Mouse (Mus musculus): ENCODE results near the gene Cd19. TPM values are rescaled to one million over a fixed set of nuclear protein-coding genes. Genes with fewer than 3 reads are reported as not detected.

Gene Cd19
- polyA plus RNA-seq, 1 experiment from 2014 or later = not detected

GRCm38 (mm10) chr7:126430167-126430566 is 15.5 kb upstream of the Cd19 start:
- no peak for ATAC-seq (ENCODE audit: insufficient number of reproducible peaks, insufficient read depth, low FRiP score, low TSS enrichment, low read depth)
- H3K4me1 ChIP-seq = peaks cover 17% of the 10 kb centered on the region
- H3K4me3 ChIP-seq = no peak overlapping the region; the same call in 1 of the 2 replicates
- peak overlapping the region; percentile 91; the same call in 1 of the 2 replicates for H3K9ac ChIP-seq
- H3K4me2 ChIP-seq = peak overlapping the region; percentile 80; the same call in 1 of the 2 replicates
- peaks cover 23% of the 10 kb centered on the region for H3K36me3 ChIP-seq
- no peaks in the 10 kb centered on the region for H3K27me3 ChIP-seq
- H3K9me3 ChIP-seq = no peaks in the 10 kb centered on the region
- H3K27ac ChIP-seq = no peak overlapping the region

GRCm38 (mm10) chr7:126429503-126429898 is 14.8 kb upstream of the Cd19 start:
- peaks cover 17% of the 10 kb centered on the region for H3K4me1 ChIP-seq
- H3K4me3 ChIP-seq = peak overlapping the region; percentile 62
- H3K27ac ChIP-seq = peak overlapping the region; percentile 96; the same call in 1 of the 2 replicates
- H3K4me2 ChIP-seq = peak overlapping the region; percentile 80
- no peak for ATAC-seq (ENCODE audit: insufficient number of reproducible peaks, insufficient read depth, low FRiP score, low TSS enrichment, low read depth)
- H3K9ac ChIP-seq = peak overlapping the region; percentile 91
- no peaks in the 10 kb centered on the region for H3K27me3 ChIP-seq
- 25% methylated on average over 15 of the region's 15 CpGs for WGBS
- H3K36me3 ChIP-seq = peaks cover 23% of the 10 kb centered on the region
- H3K9me3 ChIP-seq = no peaks in the 10 kb centered on the region

- peak; percentile 87 for ATAC-seq (ENCODE audit: insufficient number of reproducible peaks, insufficient read depth, low FRiP score, low TSS enrichment, low read depth)
- H3K4me3 ChIP-seq = peak within 1 kb of the TSS; percentile 62
- H3K36me3 ChIP-seq = peaks cover 18% of the 10 kb centered on the region; the same call in 1 of the 2 replicates
- peak within 1 kb of the TSS; percentile 80 for H3K4me2 ChIP-seq
- peaks cover 17% of the 10 kb centered on the region for H3K4me1 ChIP-seq
- H3K9ac ChIP-seq = peak within 1 kb of the TSS; percentile 91
- H3K27ac ChIP-seq = peak within 1 kb of the TSS; percentile 96
- H3K9me3 ChIP-seq = no peaks in the 10 kb centered on the region
- under 1% methylated on average over 82 of the region's 82 CpGs for WGBS
- no peaks in the 10 kb centered on the region for H3K27me3 ChIP-seq
Measured at GRCm38 (mm10) chr7:126428631-126429502, 14.2 kb upstream of the Cd19 start, which contains the start of gene Rabep2. Rabep2 (plus strand) TSS chr7:126428759.

GRCm38 (mm10) chr7:126428154-126428553 is 13.5 kb upstream of the Cd19 start:
- Histone ChIP-seq H3K4me3 (peak overlapping the region; percentile 62), H3K27ac (peak overlapping the region; percentile 96), H3K4me1 (peaks cover 17% of the 10 kb centered on the region), H3K27me3 (no peaks in the 10 kb centered on the region), H3K36me3 (peaks cover 16% of the 10 kb centered on the region; the same call in 1 of the 2 replicates), H3K9me3 (no peaks in the 10 kb centered on the region), H3K9ac (peak overlapping the region; percentile 91), H3K4me2 (peak overlapping the region; percentile 80)
- ATAC-seq (ENCODE audit: insufficient number of reproducible peaks, insufficient read depth, low FRiP score, low TSS enrichment, low read depth) = no peak
- 22% methylated on average over 4 of the region's 4 CpGs for WGBS

DNA sequence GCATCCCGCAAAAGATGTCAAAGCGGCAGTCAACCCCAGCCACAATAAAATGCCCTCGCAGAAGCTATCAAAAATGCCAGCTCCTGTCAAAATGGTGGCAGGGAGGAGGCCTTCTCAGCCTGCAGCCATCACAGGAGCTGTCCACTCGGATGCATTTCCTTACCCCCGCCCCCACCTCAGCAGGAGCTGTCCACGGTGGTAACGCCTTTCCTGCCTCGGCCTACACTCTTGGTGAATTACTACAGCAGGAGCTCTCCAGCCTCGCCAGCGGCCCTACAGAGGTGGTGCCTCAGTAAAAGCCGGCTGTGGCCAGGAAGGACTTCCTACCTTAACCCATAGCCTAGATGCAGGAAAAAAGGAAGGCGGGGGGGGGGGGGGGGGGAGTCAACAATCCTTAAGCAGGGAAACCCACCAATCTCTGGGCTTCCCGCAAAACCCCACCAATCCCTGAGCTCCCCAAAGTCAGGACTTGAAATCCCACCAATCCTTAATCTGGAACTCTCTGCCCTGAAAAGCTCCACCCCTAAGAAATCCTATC is 12.7 kb upstream of the Cd19 start:
- peaks cover 17% of the 10 kb centered on the region for H3K4me1 ChIP-seq
- H3K9ac ChIP-seq = no peak overlapping the region
- H3K9me3 ChIP-seq = no peaks in the 10 kb centered on the region
- H3K36me3 ChIP-seq = peaks cover 13% of the 10 kb centered on the region; the same call in 1 of the 2 replicates
- no peak overlapping the region for H3K4me3 ChIP-seq
- peak overlapping the region; percentile 80; the same call in 1 of the 2 replicates for H3K4me2 ChIP-seq
- no peak overlapping the region for H3K27ac ChIP-seq
- H3K27me3 ChIP-seq = no peaks in the 10 kb centered on the region
- WGBS = 59% methylated on average over 12 of the region's 13 CpGs
- no peak for ATAC-seq (ENCODE audit: insufficient number of reproducible peaks, insufficient read depth, low FRiP score, low TSS enrichment, low read depth)

DNA sequence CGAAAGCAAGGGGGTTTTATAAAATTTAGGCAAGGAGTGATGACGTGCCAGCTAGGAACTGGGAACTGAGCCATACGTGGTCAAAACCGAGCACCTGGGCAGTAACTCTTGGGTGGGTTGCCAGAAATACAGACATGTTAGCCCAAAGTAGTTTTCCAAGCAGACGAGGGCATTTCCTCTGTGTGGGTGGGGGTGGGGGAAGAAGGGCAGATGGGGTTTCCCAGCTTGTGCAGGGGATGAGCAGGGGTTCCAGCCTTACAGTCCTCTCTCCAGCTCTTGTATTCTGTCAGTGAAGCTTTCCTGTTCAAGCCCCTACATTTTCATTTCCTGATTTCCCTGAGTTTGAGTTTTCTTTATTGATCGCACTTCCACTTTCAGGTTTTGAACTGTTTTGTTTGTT is 9.5 kb upstream of the Cd19 start:
- Histone ChIP-seq H3K36me3 (no peaks in the 10 kb centered on the region), H3K4me1 (peaks cover 7% of the 10 kb centered on the region), H3K27me3 (no peaks in the 10 kb centered on the region), H3K9me3 (no peaks in the 10 kb centered on the region), H3K4me3 (no peak overlapping the region), H3K4me2 (no peak overlapping the region), H3K27ac (no peak overlapping the region), H3K9ac (no peak overlapping the region)
- WGBS = 81% methylated on average over 6 of the region's 6 CpGs
- no peak for ATAC-seq (ENCODE audit: insufficient number of reproducible peaks, insufficient read depth, low FRiP score, low TSS enrichment, low read depth)

- H3K36me3 ChIP-seq = no peaks in the 10 kb centered on the region
- H3K4me3 ChIP-seq = no peak overlapping the region
- 0 out of 2 replicates have a peak, but pooled peaks cover 6% of the 10 kb centered on the region for H3K4me1 ChIP-seq
- H3K9ac ChIP-seq = no peak overlapping the region
- WGBS = 85% methylated on average over 5 of the region's 5 CpGs
- no peak for ATAC-seq (ENCODE audit: insufficient number of reproducible peaks, insufficient read depth, low FRiP score, low TSS enrichment, low read depth)
- H3K27me3 ChIP-seq = no peaks in the 10 kb centered on the region
- no peak overlapping the region for H3K27ac ChIP-seq
- no peak overlapping the region for H3K4me2 ChIP-seq
- no peaks in the 10 kb centered on the region for H3K9me3 ChIP-seq
Measured at GRCm38 (mm10) chr7:126421756-126422155, 7.1 kb upstream of the Cd19 start.

- no peak overlapping the region for H3K9ac ChIP-seq
- H3K27ac ChIP-seq = no peak overlapping the region
- WGBS = 44% methylated on average over 3 of the region's 3 CpGs
- no peak overlapping the region for H3K4me3 ChIP-seq
- H3K27me3 ChIP-seq = no peaks in the 10 kb centered on the region
- H3K4me1 ChIP-seq = 0 out of 2 replicates have a peak, but pooled peaks cover 11% of the 10 kb centered on the region
- H3K36me3 ChIP-seq = no peaks in the 10 kb centered on the region
- H3K4me2 ChIP-seq = no peak overlapping the region
- H3K9me3 ChIP-seq = no peaks in the 10 kb centered on the region
- ATAC-seq (ENCODE audit: insufficient number of reproducible peaks, insufficient read depth, low FRiP score, low TSS enrichment, low read depth) = no peak
Measured at GRCm38 (mm10) chr7:126418496-126418895, 3.8 kb upstream of the Cd19 start.

DNA sequence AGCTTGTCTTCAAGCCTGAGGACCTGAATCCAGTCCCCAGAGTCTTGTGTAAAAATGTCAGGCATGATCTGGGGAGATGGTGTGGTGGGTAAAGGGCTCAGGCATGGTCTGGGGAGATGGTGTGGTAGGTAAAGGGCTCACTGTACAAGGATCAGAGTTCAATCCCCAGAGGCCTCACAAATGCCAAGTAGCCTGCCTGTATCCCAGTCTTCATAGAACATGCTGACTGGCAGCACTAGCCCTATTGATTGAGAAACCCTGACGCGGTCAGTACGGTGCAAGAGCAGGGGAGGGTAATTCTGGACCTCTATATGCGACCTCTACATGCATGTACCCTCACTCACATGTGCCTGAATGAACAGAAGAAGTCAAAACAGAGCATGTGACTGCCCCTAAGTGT is 2.9 kb upstream of the Cd19 start:
- H3K27me3 ChIP-seq = no peaks in the 10 kb centered on the region
- H3K4me2 ChIP-seq = no peak overlapping the region
- no peak for ATAC-seq (ENCODE audit: insufficient number of reproducible peaks, insufficient read depth, low FRiP score, low TSS enrichment, low read depth)
- 83% methylated on average over 4 of the region's 4 CpGs for WGBS
- H3K36me3 ChIP-seq = no peaks in the 10 kb centered on the region
- H3K4me1 ChIP-seq = 0 out of 2 replicates have a peak, but pooled peaks cover 11% of the 10 kb centered on the region
- no peak overlapping the region for H3K9ac ChIP-seq
- no peaks in the 10 kb centered on the region for H3K9me3 ChIP-seq
- no peak overlapping the region for H3K4me3 ChIP-seq
- H3K27ac ChIP-seq = peak overlapping the region; percentile 44; the same call in 1 of the 2 replicates

- no peak for ATAC-seq (ENCODE audit: insufficient number of reproducible peaks, insufficient read depth, low FRiP score, low TSS enrichment, low read depth)
- H3K9me3 ChIP-seq = no peaks in the 10 kb centered on the region
- WGBS = 30% methylated on average over 8 of the region's 8 CpGs
- peak overlapping the region; percentile 44; the same call in 1 of the 2 replicates for H3K27ac ChIP-seq
- 0 out of 2 replicates have a peak overlapping the region, but pooled peaks have one; percentile 49 for H3K9ac ChIP-seq
- H3K4me3 ChIP-seq = no peak overlapping the region
- no peak overlapping the region for H3K4me2 ChIP-seq
- no peaks in the 10 kb centered on the region for H3K27me3 ChIP-seq
- H3K36me3 ChIP-seq = no peaks in the 10 kb centered on the region
- 0 out of 2 replicates have a peak, but pooled peaks cover 11% of the 10 kb centered on the region for H3K4me1 ChIP-seq
Measured at GRCm38 (mm10) chr7:126417045-126417444, 2.4 kb upstream of the Cd19 start.

DNA sequence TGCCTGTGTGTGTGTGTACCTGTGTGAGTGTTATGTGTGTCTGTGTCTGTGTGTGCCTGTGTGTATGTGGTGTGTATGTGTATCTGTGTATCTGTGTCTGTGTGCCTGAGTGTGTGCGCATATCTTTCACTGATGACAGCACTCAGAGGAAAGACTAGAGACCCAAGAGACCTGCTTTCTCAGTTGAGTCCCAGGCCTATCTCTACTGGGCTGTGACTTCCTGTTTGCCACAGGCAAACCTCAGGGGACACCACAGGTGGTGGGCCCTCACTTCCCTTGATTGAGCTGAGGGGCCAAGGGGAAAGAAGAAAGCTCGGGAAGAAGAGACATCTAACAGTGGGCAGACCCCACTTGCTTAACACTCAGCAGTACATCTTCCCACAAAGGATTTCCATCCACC is 1.9 kb upstream of the Cd19 start:
- no peaks in the 10 kb centered on the region for H3K36me3 ChIP-seq
- no peak for ATAC-seq (ENCODE audit: insufficient number of reproducible peaks, insufficient read depth, low FRiP score, low TSS enrichment, low read depth)

More for the DNA sequence above, 1.9 kb upstream of the Cd19 start:
- 59% methylated on average over 2 of the region's 2 CpGs for WGBS
- Histone ChIP-seq H3K4me1 (0 out of 2 replicates have a peak, but pooled peaks cover 11% of the 10 kb centered on the region), H3K27me3 (no peaks in the 10 kb centered on the region), H3K9ac (no peak overlapping the region), H3K4me2 (no peak overlapping the region), H3K9me3 (no peaks in the 10 kb centered on the region), H3K4me3 (no peak overlapping the region), H3K27ac (0 out of 2 replicates have a peak overlapping the region, but pooled peaks have one; percentile 44)

Measured in embryonic facial prominence, embryonic 13.5 days (tissue).